Mouse (Mus musculus) heart, postnatal 0 days (tissue): ENCODE results near the gene Rfx2.

Experiments
- CTCF ChIP-seq: IDR thresholded peaks from 2 replicates; pipeline ENCODE4 v1.5.1; 2016; ENCODE audit warnings: antibody characterized with exemption, control low read depth, low read depth
- EP300 ChIP-seq: IDR thresholded peaks from 2 replicates; pipeline ENCODE4 v1.6.1; 2016; ENCODE audit warnings: antibody characterized with exemption, low read depth

- TF ChIP-seq EP300 (no peak), CTCF (no peak)
Measured at GRCm38 (mm10) chr17:56849710-56850109, 18.9 kb upstream of the Rfx2 start.
